ENCODE assay signal across 8 mouse cellular contexts in the genomic region with DNA sequence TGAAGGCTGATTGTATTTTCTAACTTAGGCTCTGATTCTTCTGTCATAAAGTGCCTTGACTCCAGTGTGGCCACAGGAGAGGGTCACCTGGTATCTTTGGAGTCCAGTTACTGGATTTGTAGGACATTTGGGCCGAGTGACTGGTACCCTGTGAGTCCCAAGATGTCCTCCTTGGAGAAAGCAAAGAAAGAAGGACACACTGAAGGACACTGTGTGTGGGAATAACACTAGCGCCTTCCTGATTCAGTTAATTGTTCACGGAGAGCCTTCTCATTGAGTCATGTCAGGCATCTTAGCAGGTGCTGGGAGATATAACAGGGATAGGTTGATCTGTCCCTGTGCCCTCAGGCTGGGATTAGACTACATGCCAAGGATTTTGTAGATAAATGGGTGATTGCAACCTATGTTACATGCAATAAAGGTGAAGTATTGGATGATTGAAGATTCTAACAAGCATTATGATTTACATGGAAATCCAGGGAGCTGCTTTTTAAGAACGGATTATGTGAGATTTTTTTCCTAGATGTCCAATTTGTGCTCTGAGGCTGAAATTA. TPM values are rescaled to one million over a fixed set of nuclear protein-coding genes. Genes with fewer than 3 reads are reported as not detected.
DNase-seq lines count a peak whose midpoint lies in the region; ATAC-seq and TF ChIP-seq lines count a peak whose summit lies in the region.

No protein-coding gene starts in this region.

- no peaks in the 10 kb centered on the region for H3K27me3 ChIP-seq in lung, embryonic 14.5 days (ENCODE audit: insufficient read depth, low read length)
- H3K27me3 ChIP-seq in embryonic facial prominence, embryonic 14.5 days (replicated peaks; ENCODE audit: control insufficient read depth, insufficient read depth, low read length): no peaks in the 10 kb centered on the region
- no peaks in the 10 kb centered on the region for H3K27me3 ChIP-seq in limb, embryonic 10.5 days (ENCODE audit: low read depth, poor library complexity, severe bottlenecking)

- no peaks in the 10 kb centered on the region for H3K9me3 ChIP-seq in lung, embryonic 14.5 days (ENCODE audit: low read depth, low read length)
- no peaks in the 10 kb centered on the region for H3K9me3 ChIP-seq in embryonic facial prominence, embryonic 14.5 days (ENCODE audit: control insufficient read depth, low read length)
- no peaks in the 10 kb centered on the region for H3K9me3 ChIP-seq in limb, embryonic 10.5 days (replicated peaks)

- ATAC-seq in lung, embryonic 14.5 days (ENCODE audit: insufficient read depth): no peak
- no peak for ATAC-seq in embryonic facial prominence, embryonic 14.5 days (ENCODE audit: low read depth)
- no peak for ATAC-seq in erythroid progenitor cell, adult 5-6 weeks (replicated peaks; ENCODE audit: low FRiP score, poor library complexity, severe bottlenecking)

- H3K4me3 ChIP-seq in lung, embryonic 14.5 days (ENCODE audit: low read depth, low read length): peak overlapping the region; percentile 97
- H3K4me3 ChIP-seq in embryonic facial prominence, embryonic 14.5 days (ENCODE audit: low read depth, low read length): peak overlapping the region; percentile 93
- H3K4me3 ChIP-seq in limb, embryonic 10.5 days: peak overlapping the region; percentile 78
- H3K4me3 ChIP-seq in olfactory bulb, adult 2 months (ENCODE audit: insufficient read depth, low read depth, low read length): peak overlapping the region; percentile 98

- H3K36me3 ChIP-seq in lung, embryonic 14.5 days (ENCODE audit: insufficient read depth): 0 out of 2 replicates have a peak, but pooled peaks cover 5% of the 10 kb centered on the region
- H3K36me3 ChIP-seq in embryonic facial prominence, embryonic 14.5 days (ENCODE audit: control insufficient read depth, insufficient read depth, low read length): peaks cover 11% of the 10 kb centered on the region; the same call in 1 of the 2 replicates
- peaks cover 10% of the 10 kb centered on the region for H3K36me3 ChIP-seq in limb, embryonic 10.5 days

- no peak for DNase-seq in lung, embryonic 14.5 days
- no peak for DNase-seq in lung, postnatal 10 days
- DNase-seq in embryonic facial prominence, embryonic 14.5 days (ENCODE audit: low spot score): no peak
- DNase-seq in limb, embryonic 10.5 days (ENCODE audit: low spot score): no peak
- no peak for DNase-seq in Muller cell, postnatal 12 days (ENCODE audit: inconsistent ontology term)
- no peak for DNase-seq in layer of hippocampus, postnatal 36 days

- TF ChIP-seq CTCF in lung, embryonic 14.5 days (IDR thresholded peaks at IDR 0.05; ENCODE audit: low read depth): no peak
- TF ChIP-seq CTCF in olfactory bulb, adult 2 months (IDR thresholded peaks at IDR 0.05; ENCODE audit: insufficient read depth, low read depth, low read length): no peak

- WGBS in lung, embryonic 14.5 days: 34% methylated on average over 4 of the region's 4 CpGs
- 36% methylated on average over 4 of the region's 4 CpGs for WGBS in embryonic facial prominence, embryonic 14.5 days
- WGBS in limb, embryonic 10.5 days: 59% methylated on average over 4 of the region's 4 CpGs
- 23% methylated on average over 4 of the region's 4 CpGs for WGBS in olfactory bulb, adult 2 months

- H3K9ac ChIP-seq in lung, embryonic 14.5 days: peak overlapping the region; percentile 96
- peak overlapping the region; percentile 96 for H3K9ac ChIP-seq in embryonic facial prominence, embryonic 14.5 days (ENCODE audit: low read depth, low read length)

- H3K4me1 ChIP-seq in lung, embryonic 14.5 days (ENCODE audit: insufficient read depth): peaks cover 29% of the 10 kb centered on the region
- peaks cover 20% of the 10 kb centered on the region for H3K4me1 ChIP-seq in embryonic facial prominence, embryonic 14.5 days (ENCODE audit: control insufficient read depth, insufficient read depth, low read length)
- H3K4me1 ChIP-seq in limb, embryonic 10.5 days: peaks cover 44% of the 10 kb centered on the region
- H3K4me1 ChIP-seq in olfactory bulb, adult 2 months (ENCODE audit: control insufficient read depth, insufficient read depth, low read length): no peaks in the 10 kb centered on the region

- TF ChIP-seq POLR2A in olfactory bulb, adult 2 months (IDR thresholded peaks at IDR 0.05; ENCODE audit: insufficient read depth, low read depth, low read length): no peak

- no peak overlapping the region for H3K27ac ChIP-seq in lung, embryonic 14.5 days (ENCODE audit: low read depth)
- H3K27ac ChIP-seq in embryonic facial prominence, embryonic 14.5 days (replicated peaks; ENCODE audit: low read depth, low read length): no peak overlapping the region
- peak overlapping the region; percentile 95 for H3K27ac ChIP-seq in limb, embryonic 10.5 days
- peak overlapping the region; percentile 38; the same call in 1 of the 2 replicates for H3K27ac ChIP-seq in olfactory bulb, adult 2 months (ENCODE audit: insufficient read depth, low read depth, low read length)

- H3K4me2 ChIP-seq in lung, embryonic 14.5 days: peak overlapping the region; percentile 68
- H3K4me2 ChIP-seq in embryonic facial prominence, embryonic 14.5 days (ENCODE audit: low read depth, low read length): peak overlapping the region; percentile 82

RNA-seq across cellular contexts. Expression of a gene that starts 1.5 kb away (rescaled TPM):
- polyA plus RNA-seq in lung, embryonic 14.5 days (2014; fragmentation: Nextera tagmentation; extraction: Ambion mirVana): 4.9 and 5.5 TPM in 2 replicates
- 3.7 and 4.8 TPM in 2 replicates for polyA plus RNA-seq in embryonic facial prominence, embryonic 14.5 days (2014; fragmentation: Nextera tagmentation; extraction: Ambion mirVana)
- polyA plus RNA-seq in limb, embryonic 10.5 days (2016; fragmentation: Nextera tagmentation; extraction: Ambion mirVana): 4.1 and 4.8 TPM in 2 replicates
- polyA plus RNA-seq in olfactory bulb, adult 2 months (2012; ENCODE audit: insufficient read depth, insufficient read length, low replicate concordance, missing spikeins): not detected in 2 replicates
- total RNA-seq in layer of hippocampus, postnatal 36 days (2021): 10 to 100 TPM; 22.5 to 25.7 TPM
- total RNA-seq in erythroid progenitor cell, adult 5-6 weeks (2015; ENCODE audit: low replicate concordance): 0.72 and 3.8 TPM in 2 replicates
- total RNA-seq in erythroid progenitor cell, adult 5-6 weeks (2017; ENCODE audit: low replicate concordance): 2.3 and 2.4 TPM in 2 replicates

RNA-seq across cellular contexts. Expression of a gene that starts 1.7 kb away (rescaled TPM):
- 54.8 and 61.2 TPM in 2 replicates for polyA plus RNA-seq in lung, embryonic 14.5 days (2014; fragmentation: Nextera tagmentation; extraction: Ambion mirVana)
- 71.3 and 76.9 TPM in 2 replicates for polyA plus RNA-seq in embryonic facial prominence, embryonic 14.5 days (2014; fragmentation: Nextera tagmentation; extraction: Ambion mirVana)
- polyA plus RNA-seq in limb, embryonic 10.5 days (2016; fragmentation: Nextera tagmentation; extraction: Ambion mirVana): 62.2 and 82.4 TPM in 2 replicates
- 297 TPM in 1 of 2 replicates, not detected in the other for polyA plus RNA-seq in olfactory bulb, adult 2 months (2012; ENCODE audit: insufficient read depth, insufficient read length, low replicate concordance, missing spikeins)
- total RNA-seq in layer of hippocampus, postnatal 36 days (2021): 100 to 1,000 TPM; 174 to 180 TPM
- 2.9 and 4.0 TPM in 2 replicates for total RNA-seq in erythroid progenitor cell, adult 5-6 weeks (2015; ENCODE audit: low replicate concordance)
- total RNA-seq in erythroid progenitor cell, adult 5-6 weeks (2017; ENCODE audit: low replicate concordance): 5.6 and 13.5 TPM in 2 replicates

Comparison
In these comparisons a context has a peak if more than half of its experiments do, and no peak if none do; other contexts are left out.
1. H3K27ac ChIP-seq: peak in limb, embryonic 10.5 days (single experiment) and olfactory bulb, adult 2 months (single experiment); none in lung, embryonic 14.5 days (single experiment) and embryonic facial prominence, embryonic 14.5 days (single experiment).
2. Peak in every context shown above with its lines, with median percentiles within 50 percentile points of each other: H3K4me3 ChIP-seq.